Mouse (Mus musculus) MEL (cell line): ENCODE measurements around the gene Hmgcl. TPM values are rescaled to one million over a fixed set of nuclear protein-coding genes. Genes with fewer than 3 reads are reported as not detected.
"Not testable (repeated sequence)": the region's sequence is repeated elsewhere in the genome, so short reads cannot be mapped to it uniquely, and the experiment has no call there.

Experiments used
- DNase-seq: peaks from one replicate; pipeline ENCODE4 v3.0.0; 2011; ENCODE audit warnings: low read depth, low spot score
- H3K27ac ChIP-seq: 2 replicates; pipeline ENCODE4 v1.5.1; 2012; ENCODE audit warnings: low read depth, mild to moderate bottlenecking, control low read depth, low read length, moderate library complexity; ENCODE audit not compliant: control insufficient read depth
- H3K27me3 ChIP-seq, 2 experiments: fragments of 150-350 bp in 1 of 2; sonication (generic) in 1 of 2; 2 replicates each; pipeline ENCODE4 v1.6.1; 2012; ENCODE audit warnings: low read length in 2 of 2, mild to moderate bottlenecking in 2 of 2, improper control_type of control experiment in 1 of 2, moderate library complexity in 1 of 2; ENCODE audit not compliant: insufficient read depth in 2 of 2, control insufficient read depth in 1 of 2
- H3K36me3 ChIP-seq, 2 experiments: 2 replicates each; pipeline ENCODE4 v1.6.1; 2012 to 2014; ENCODE audit warnings: low read length in 2 of 2, improper control_type of control experiment in 1 of 2, inconsistent platforms in 1 of 2, mild to moderate bottlenecking in 1 of 2; ENCODE audit not compliant: insufficient read depth in 2 of 2, control insufficient read depth in 1 of 2
- H3K4me1 ChIP-seq, 2 experiments: fragments of 150-350 bp in 1 of 2; sonication (generic) in 1 of 2; 2 replicates each; pipeline ENCODE4 v1.6.1; 2012; ENCODE audit warnings: low read length in 2 of 2, improper control_type of control experiment in 1 of 2, mild to moderate bottlenecking in 1 of 2; ENCODE audit not compliant: insufficient read depth in 2 of 2, control insufficient read depth in 1 of 2
- H3K4me3 ChIP-seq, 2 experiments: fragments of 150-350 bp in 1 of 2; sonication (generic) in 1 of 2; 2 replicates each; pipeline ENCODE4 v1.5.1; 2012; ENCODE audit warnings: low read depth in 2 of 2, low read length in 2 of 2, mild to moderate bottlenecking in 2 of 2, moderate library complexity in 2 of 2, control low read depth in 1 of 2, improper control_type of control experiment in 1 of 2; ENCODE audit not compliant: control insufficient read depth in 1 of 2, insufficient read depth in 1 of 2
- H3K79me2 ChIP-seq: 2 replicates; pipeline ENCODE4 v1.6.1; 2012; ENCODE audit warnings: mild to moderate bottlenecking, low read length, moderate library complexity; ENCODE audit not compliant: control insufficient read depth, poor library complexity, insufficient read depth
- H3K9ac ChIP-seq: 2 replicates; pipeline ENCODE4 v1.6.1; 2012; ENCODE audit warnings: low read depth, mild to moderate bottlenecking, control low read depth, low read length, moderate library complexity; ENCODE audit not compliant: control insufficient read depth, poor library complexity, severe bottlenecking
- H3K9me3 ChIP-seq: fragments of 150-350 bp; sonication (generic); replicated peaks from 2 replicates; pipeline ENCODE4 v1.6.1; 2012; ENCODE audit warnings: mild to moderate bottlenecking, low read length, improper control_type of control experiment, moderate library complexity; ENCODE audit not compliant: insufficient read depth
- CHD1 ChIP-seq: IDR thresholded peaks from 2 replicates; pipeline ENCODE4 v1.6.1; 2012; ENCODE audit warnings: low read depth, mild to moderate bottlenecking, inconsistent platforms, low read length, improper control_type of control experiment
- EP300 ChIP-seq, 2 experiments: IDR thresholded peaks; 2 replicates each; pipeline ENCODE4 v1.6.1; 2011; ENCODE audit warnings: improper control_type of control experiment in 2 of 2, low read length in 2 of 2, low read depth in 1 of 2, mild to moderate bottlenecking in 1 of 2
- MAFK ChIP-seq: IDR thresholded peaks from 2 replicates; pipeline ENCODE4 v1.6.1; 2011; ENCODE audit warnings: low read depth, mild to moderate bottlenecking, low read length, improper control_type of control experiment, borderline replicate concordance
- MEF2A ChIP-seq: IDR thresholded peaks from 2 replicates; pipeline ENCODE4 v1.6.1; 2014; ENCODE audit warnings: low read depth, mild to moderate bottlenecking, inconsistent platforms, low read length, improper control_type of control experiment; ENCODE audit not compliant: poor library complexity, insufficient replicate concordance, severe bottlenecking; ENCODE audit errors: extremely low read depth
- NRF1 ChIP-seq: IDR thresholded peaks from 2 replicates; pipeline ENCODE4 v1.6.1; 2014; ENCODE audit warnings: low read depth, mild to moderate bottlenecking, inconsistent platforms, low read length, improper control_type of control experiment, moderate library complexity; ENCODE audit not compliant: poor library complexity, insufficient read depth, severe bottlenecking
- RAD21 ChIP-seq: IDR thresholded peaks from 2 replicates; pipeline ENCODE4 v1.6.1; 2011; ENCODE audit warnings: mild to moderate bottlenecking, low read depth, low read length, improper control_type of control experiment
- RCOR1 ChIP-seq: IDR thresholded peaks from 2 replicates; pipeline ENCODE4 v1.6.1; 2012; ENCODE audit warnings: low read depth, mild to moderate bottlenecking, inconsistent platforms, low read length, improper control_type of control experiment
- SMC3 ChIP-seq: IDR thresholded peaks from 2 replicates; pipeline ENCODE4 v1.6.1; 2011; ENCODE audit warnings: low read depth, low read length, improper control_type of control experiment
- TBP ChIP-seq: IDR thresholded peaks from 2 replicates; pipeline ENCODE4 v1.8.0; 2011; ENCODE audit warnings: low read depth, low read length, improper control_type of control experiment
- ZNF384 ChIP-seq: IDR thresholded peaks from 2 replicates; pipeline ENCODE4 v1.6.1; 2012; ENCODE audit warnings: low read depth, mild to moderate bottlenecking, inconsistent platforms, low read length, improper control_type of control experiment
- polyA plus RNA-seq, 2 experiments: library from polyadenylated mRNA; stranded (reverse) in 1 of 2; unstranded in 1 of 2; fragments of >175 nt in 1 of 2; fragments of >200 nt in 1 of 2; gene quantifications; 2 replicates each; pipeline versions ENCODE4 v1.2.1 to v1.2.4; 2012; ENCODE audit warnings: low replicate concordance in 2 of 2, low read depth in 1 of 2; ENCODE audit not compliant: insufficient read length in 2 of 2, insufficient read depth in 1 of 2, missing spikeins in 1 of 2
- total RNA-seq: library from RNA; depleted of rRNA; stranded (reverse); fragments of 300-350 nt; gene quantifications from 2 replicates; pipeline ENCODE4 v1.2.3, GENCODE M21; 2012

Gene Hmgcl
- total and polyA plus RNA-seq, 3 experiments = 48.7 to 66.5 TPM; not detected in 1

DNA sequence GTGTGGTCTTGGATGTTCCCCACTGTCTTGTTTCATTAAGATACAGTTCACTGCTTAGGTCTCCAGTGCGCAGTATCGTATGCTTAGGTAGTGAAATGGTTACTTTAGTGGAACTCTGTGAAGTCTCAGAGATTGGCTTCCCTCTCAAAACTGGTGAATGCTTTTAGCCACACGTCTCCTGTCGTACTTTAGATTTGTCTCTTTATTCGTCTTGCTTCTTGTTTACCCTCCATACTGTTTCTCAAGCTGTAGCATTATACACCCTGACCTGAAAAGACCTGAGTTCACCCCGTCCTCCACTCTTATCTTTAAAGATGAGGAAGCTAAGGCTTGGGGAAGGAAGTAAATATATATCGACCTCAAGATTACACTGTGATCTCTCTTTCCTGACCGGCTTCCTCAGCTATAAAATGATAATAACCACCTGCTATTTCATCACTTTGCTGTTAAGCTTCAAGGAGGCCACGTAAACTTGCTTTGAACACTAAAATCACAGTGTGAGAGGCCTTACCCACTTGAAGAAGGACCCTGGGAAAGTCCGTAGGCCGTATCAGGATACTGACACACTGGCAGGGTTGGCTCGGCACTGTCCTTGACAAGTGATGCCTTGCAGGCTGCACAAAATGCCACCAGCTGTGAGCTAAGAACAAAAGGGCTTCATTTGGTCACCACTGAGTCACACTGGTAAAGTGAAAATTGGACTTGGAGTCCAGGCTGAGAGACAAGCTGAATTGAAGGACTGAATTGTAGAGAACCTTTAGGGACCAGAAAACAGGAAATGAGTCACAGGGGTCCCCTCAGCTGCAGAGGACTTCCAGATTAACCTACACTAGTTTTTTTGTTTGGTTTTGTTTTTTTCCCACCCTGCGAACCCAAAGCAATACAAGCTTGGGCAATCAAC is 26.9 kb downstream of the Hmgcl start (continued):
- TF ChIP-seq CHD1 (no peak; the same call in 1 of the 2 replicates), TBP (peak; percentile 48), SMC3 (no peak), NRF1 (no peak), EP300 (IDR thresholded peaks at IDR 0.05; ENCODE audit: low read depth in 1 of 2, low read length in 2 of 2) (peak; percentile 76 to 89), MAFK (no peak; the same call in 1 of the 2 replicates)

- no peaks in the 10 kb centered on the region for H3K9me3 ChIP-seq
- no peak for TF ChIP-seq RCOR1
- no peak for TF ChIP-seq RAD21
- TF ChIP-seq MEF2A = no peak
- H3K4me1 ChIP-seq = peaks cover 6 to 26% of the 10 kb centered on the region in 2 experiments
- peaks cover 12% of the 10 kb centered on the region for H3K79me2 ChIP-seq
- no peak overlapping the region for H3K9ac ChIP-seq
- H3K27me3 ChIP-seq = no peaks in the 10 kb centered on the region
- H3K27ac ChIP-seq = no peak overlapping the region
- DNase-seq = no peak
- no peak overlapping the region for H3K4me3 ChIP-seq
- peaks cover 19 to 20% of the 10 kb centered on the region in 2 experiments for H3K36me3 ChIP-seq
Observed at GRCm38 (mm10) chr4:135976146-135976545, 29.9 kb downstream of the Hmgcl start.

DNA sequence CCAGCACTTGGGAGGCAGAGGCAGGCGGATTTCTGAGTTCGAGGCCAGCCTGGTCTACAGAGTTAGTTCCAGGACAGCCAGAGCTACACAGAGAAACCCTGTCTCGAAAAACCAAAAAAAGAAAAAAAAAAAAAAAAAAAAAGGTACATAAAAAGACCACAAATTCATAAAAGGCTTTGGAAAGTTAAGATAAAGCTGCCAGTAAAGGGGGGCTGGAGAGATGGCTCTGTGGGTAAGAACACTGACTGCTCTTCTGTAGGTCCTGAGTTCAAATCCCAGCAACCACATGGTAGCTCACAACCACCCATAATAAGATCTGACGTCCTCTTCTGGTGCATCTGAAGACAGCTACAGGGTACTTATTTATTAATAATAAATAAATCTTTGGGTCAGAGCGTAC is 34.0 kb downstream of the Hmgcl start:
- not testable (repeated sequence) for H3K4me3 ChIP-seq, H3K27me3 ChIP-seq, H3K9ac ChIP-seq, H3K79me2 ChIP-seq, H3K9me3 ChIP-seq
- TF ChIP-seq MAFK = 0 out of 2 replicates have a peak, but pooled peaks have one; percentile 8
- TF ChIP-seq TBP = peak; percentile 90
- TF ChIP-seq ZNF384 = peak; percentile 88
- Histone ChIP-seq H3K27ac (peak overlapping the region; percentile 42; the same call in 1 of the 2 replicates), H3K4me1 (peaks cover 16 to 26% of the 10 kb centered on the region in 2 experiments), H3K36me3 (peaks cover 35 to 38% of the 10 kb centered on the region in 2 experiments)
- DNase-seq = peak; percentile 47
